Mouse (Mus musculus): Measurements from ENCODE around the gene Abcb7.

DNA sequence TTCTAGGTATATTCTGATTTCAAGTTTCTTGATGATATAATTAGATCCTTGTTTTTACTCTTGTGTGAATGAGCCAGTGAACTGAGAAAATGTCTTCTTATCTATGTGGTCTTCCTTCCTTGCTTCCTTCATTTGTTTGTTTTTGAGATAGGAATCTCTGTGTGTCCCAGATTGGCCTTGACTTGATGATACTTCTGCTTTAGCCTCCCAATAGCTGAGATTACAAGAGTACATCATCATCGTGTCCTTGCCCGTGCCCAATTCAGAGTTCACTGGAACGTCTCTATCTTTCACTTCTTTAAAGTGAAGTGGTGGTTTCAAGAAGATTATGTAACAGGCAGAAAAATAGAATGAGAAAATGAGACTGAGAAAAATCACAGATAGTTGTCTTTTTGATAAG is 14.5 kb upstream of the Abcb7 start:
- TF ChIP-seq ZNF384 (IDR thresholded peaks at IDR 0.05; ENCODE audit: low read depth, low read length) (no peak), CHD2 (IDR thresholded peaks at IDR 0.05; ENCODE audit: low read depth, low read length) (no peak)

Measured in ES-E14 (cell line).